Mouse (Mus musculus) natural killer cell, adult 2 months (primary cell): Measurements from ENCODE around the gene Tmem274.
"Not testable (repeated sequence)": the region's sequence is repeated elsewhere in the genome, so short reads cannot be mapped to it uniquely, and the experiment has no call there.

Source experiments
- DNase-seq, 2 experiments: peaks; one replicate each; pipeline ENCODE4 v3.0.0; 2022; ENCODE audit warnings: low spot score in 2 of 2

Tmem274 gene

GRCm38 (mm10) chr4:149477078-149477477 is at the start of gene Tmem274:
Gene Tmem274, plus strand, starts transcription at chr4:149477378.
- DNase-seq, result no peak

GRCm38 (mm10) chr4:149429592-149429991 is 47.6 kb upstream of the Tmem274 start:
- DNase-seq, result no peak

GRCm38 (mm10) chr4:149431887-149432286 is 45.3 kb upstream of the Tmem274 start:
- not testable (repeated sequence) for DNase-seq

- no peak for DNase-seq
These were observed 36.6 kb upstream of the Tmem274 start for GRCm38 (mm10) chr4:149440576-149440975.

- no peak for DNase-seq
These were observed 34.7 kb upstream of the Tmem274 start for GRCm38 (mm10) chr4:149442436-149442835.

GRCm38 (mm10) chr4:149444465-149444864 is 32.7 kb upstream of the Tmem274 start:
- no peak for DNase-seq

- peak; percentile 67 to 79 for DNase-seq
These were observed 32.0 kb upstream of the Tmem274 start for GRCm38 (mm10) chr4:149444964-149445701.

GRCm38 (mm10) chr4:149445868-149446267 is 31.3 kb upstream of the Tmem274 start:
- no peak for DNase-seq

- no peak for DNase-seq
These were observed 30.9 kb upstream of the Tmem274 start for GRCm38 (mm10) chr4:149446309-149446708.

- DNase-seq, result no peak
These were observed 26.5 kb upstream of the Tmem274 start for GRCm38 (mm10) chr4:149450636-149451035.

GRCm38 (mm10) chr4:149453656-149454055 is 23.5 kb upstream of the Tmem274 start:
- peak in 1 of 2 experiments; percentile 40 for DNase-seq

- no peak for DNase-seq
These were observed 22.9 kb upstream of the Tmem274 start for GRCm38 (mm10) chr4:149454263-149454662.

- no peak for DNase-seq
These were observed 22.3 kb upstream of the Tmem274 start, which contains the start of gene Rbp7 for GRCm38 (mm10) chr4:149454879-149455278. Gene Rbp7, minus strand, starts transcription at chr4:149454978.

- not testable (repeated sequence) for DNase-seq
These were observed 20.0 kb upstream of the Tmem274 start for GRCm38 (mm10) chr4:149457163-149457562.

- DNase-seq, result no peak
These were observed 19.2 kb upstream of the Tmem274 start for GRCm38 (mm10) chr4:149457831-149458430.

GRCm38 (mm10) chr4:149458526-149458925 is 18.7 kb upstream of the Tmem274 start:
- DNase-seq, result no peak

- no peak for DNase-seq
These were observed 17.8 kb upstream of the Tmem274 start for GRCm38 (mm10) chr4:149459425-149459824.

GRCm38 (mm10) chr4:149460475-149460874 is 16.7 kb upstream of the Tmem274 start:
- not testable (repeated sequence) for DNase-seq

GRCm38 (mm10) chr4:149461579-149462304 is 15.4 kb upstream of the Tmem274 start:
- no peak for DNase-seq

- no peak for DNase-seq
These were observed 14.7 kb upstream of the Tmem274 start for GRCm38 (mm10) chr4:149462305-149462971.

- DNase-seq, result no peak
These were observed 13.7 kb upstream of the Tmem274 start for GRCm38 (mm10) chr4:149463435-149463950.

GRCm38 (mm10) chr4:149469557-149469956 is 7.6 kb upstream of the Tmem274 start:
- peak in 1 of 2 experiments; percentile 12 for DNase-seq
